Mouse (Mus musculus) heart, adult 18-20 months (tissue): ENCODE data around the gene Med13. TPM values are rescaled to one million over a fixed set of nuclear protein-coding genes. Genes with fewer than 3 reads are reported as not detected.

Experiments used
- DNase-seq, 2 experiments: peaks; one replicate each; pipeline ENCODE4 v3.0.0; 2021 to 2022; ENCODE audit warnings: mixed read lengths in 1 of 2
- long read RNA-seq, 2 experiments: library from polyadenylated mRNA; stranded (forward); transcript quantifications; one replicate each; pipeline ENCODE4 v2.0.0; 2021
- total RNA-seq, 2 experiments: library from RNA; stranded (reverse); gene quantifications; 2 replicates each; pipeline ENCODE4 v1.2.3; 2021

Med13 gene
- total RNA-seq = 10 to 100 TPM; 32.9 to 36.2 TPM
- long read RNA-seq, experiment 1, partial matches to known transcripts = 3 of 9 reads
- long read RNA-seq, experiment 1, other reads (novel, unspliced or antisense) = 6 of 9 reads
- long read RNA-seq, experiment 2, partial matches to known transcripts = 0 of 3 reads
- long read RNA-seq, experiment 2, other reads (novel, unspliced or antisense) = 3 of 3 reads

- DNase-seq = peak; percentile 43 to 70
Observed at GRCm38 (mm10) chr11:86356854-86357788, at the start of gene Med13. Gene Med13 (minus strand): TSS chr11:86357602.

GRCm38 (mm10) chr11:86404590-86404989 is 47.2 kb upstream of the Med13 start:
- no peak for DNase-seq

GRCm38 (mm10) chr11:86403845-86404244 is 46.4 kb upstream of the Med13 start:
- DNase-seq = peak in 1 of 2 experiments; percentile 10

GRCm38 (mm10) chr11:86399241-86400107 is 42.1 kb upstream of the Med13 start:
- DNase-seq = peak in 1 of 2 experiments; percentile 6

- no peak for DNase-seq
Observed at GRCm38 (mm10) chr11:86396950-86397594, 39.7 kb upstream of the Med13 start.

DNA sequence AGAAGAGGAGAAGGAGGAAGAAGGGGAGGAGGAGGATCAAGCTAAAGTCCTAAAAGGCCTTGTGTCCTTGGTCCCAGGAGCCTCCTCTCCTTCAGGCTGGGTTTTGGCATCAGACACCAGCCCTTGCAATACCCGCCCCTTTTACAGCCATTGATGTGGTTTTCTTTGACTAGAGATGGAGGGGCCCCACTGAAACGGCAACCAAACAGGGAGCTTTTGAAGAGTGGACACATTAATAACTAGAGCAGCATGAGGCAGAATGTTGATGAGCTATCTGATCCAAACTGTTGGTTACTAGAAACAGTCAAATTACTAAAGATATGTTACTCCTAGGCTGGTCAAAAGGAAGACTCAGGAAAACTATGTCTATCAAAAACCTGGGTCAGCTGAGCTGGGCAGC is 39.1 kb upstream of the Med13 start:
- no peak for DNase-seq

- peak; percentile 50 to 58 for DNase-seq
Observed at GRCm38 (mm10) chr11:86395513-86396125, 38.2 kb upstream of the Med13 start.

DNA sequence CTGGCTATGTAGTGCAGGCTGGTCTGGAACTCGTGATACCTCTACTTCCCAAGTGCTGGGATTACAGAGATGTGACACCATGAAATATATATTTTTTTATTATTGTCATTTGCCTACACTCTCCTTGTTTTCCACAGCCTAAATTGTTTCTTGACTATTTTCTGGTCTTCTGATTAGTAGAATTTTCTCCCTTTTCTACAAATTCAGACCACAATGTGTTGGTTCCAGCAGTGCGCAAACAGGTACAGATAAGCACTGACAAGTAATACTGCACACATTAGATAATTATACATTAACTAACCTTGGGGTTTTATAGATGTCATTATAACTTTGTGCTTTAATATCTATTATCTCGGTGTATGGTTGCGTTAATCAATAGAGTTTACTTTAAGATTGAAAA is 37.7 kb upstream of the Med13 start:
- no peak for DNase-seq

DNA sequence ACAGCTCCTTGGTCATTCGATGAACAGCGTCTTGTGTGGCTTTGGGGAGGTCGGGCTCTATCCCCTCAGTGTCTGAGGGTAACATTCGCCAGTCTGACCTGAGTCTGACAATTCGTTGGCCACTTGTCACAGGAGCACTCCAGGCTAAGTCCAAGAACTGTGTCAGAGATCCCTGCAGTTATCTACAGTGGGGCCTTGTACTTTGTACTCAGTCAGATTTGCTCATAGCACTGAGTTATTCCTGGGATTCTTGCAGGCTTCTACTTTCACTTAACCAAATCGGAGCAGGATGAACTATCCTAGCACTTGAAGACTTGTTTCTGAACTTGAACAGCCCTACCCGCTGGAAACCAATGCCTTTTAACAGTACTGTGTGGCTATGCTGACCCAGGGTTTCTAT is 34.3 kb upstream of the Med13 start:
- DNase-seq = no peak

- no peak for DNase-seq
Observed at GRCm38 (mm10) chr11:86390308-86390707, 32.9 kb upstream of the Med13 start.

DNA sequence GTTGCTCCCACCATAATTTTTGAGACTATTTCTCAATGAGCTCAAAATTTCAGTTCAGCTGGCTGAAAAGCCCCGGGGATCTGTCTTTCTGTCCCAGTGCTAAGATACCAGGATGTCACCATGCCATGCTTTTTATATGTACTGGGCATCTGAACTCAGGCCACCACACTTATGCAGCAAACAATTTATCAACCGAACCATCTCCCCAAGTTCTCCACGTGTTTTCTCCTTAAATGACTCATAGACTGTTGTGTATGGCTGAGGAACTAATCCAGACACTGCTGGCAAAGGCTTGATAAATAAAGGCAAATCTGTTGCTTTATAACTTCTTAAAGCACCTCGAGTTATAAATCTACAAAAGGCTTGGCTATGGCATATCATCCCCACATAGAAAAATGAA is 32.1 kb upstream of the Med13 start:
- DNase-seq = no peak

DNA sequence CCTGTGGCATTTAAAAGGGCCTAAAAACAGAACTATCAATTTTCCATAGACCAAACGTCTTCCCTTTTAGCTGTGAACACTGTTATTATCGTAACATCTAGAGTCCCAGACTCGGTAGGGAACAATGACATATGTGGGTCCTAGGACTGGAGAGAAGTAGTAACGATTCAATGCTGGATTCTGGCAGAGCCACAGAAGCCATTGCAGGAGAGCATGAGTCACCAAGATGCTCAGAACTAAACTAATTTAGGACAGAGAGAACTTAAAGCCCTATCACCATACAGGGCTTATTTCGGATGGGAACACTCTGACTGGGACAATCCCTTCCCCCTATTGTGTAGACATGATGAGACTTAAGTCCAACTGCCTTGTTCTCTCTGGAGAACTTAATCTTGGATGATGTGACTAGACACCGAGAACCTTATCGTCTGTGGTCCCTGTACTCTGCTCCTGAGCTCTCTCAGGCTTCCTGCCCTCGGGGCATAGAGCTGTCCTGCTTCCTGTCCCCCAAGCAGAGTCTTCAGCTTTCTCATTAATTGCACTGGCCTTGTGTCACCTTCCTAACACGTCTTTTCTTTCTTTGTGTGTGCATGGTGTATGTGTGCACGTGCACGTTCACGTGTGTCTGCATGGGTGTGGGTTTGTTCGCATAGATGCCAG is 31.5 kb upstream of the Med13 start:
- DNase-seq = no peak

GRCm38 (mm10) chr11:86387121-86387893 is 29.9 kb upstream of the Med13 start:
- DNase-seq = no peak

GRCm38 (mm10) chr11:86386576-86386975 is 29.2 kb upstream of the Med13 start:
- no peak for DNase-seq

DNA sequence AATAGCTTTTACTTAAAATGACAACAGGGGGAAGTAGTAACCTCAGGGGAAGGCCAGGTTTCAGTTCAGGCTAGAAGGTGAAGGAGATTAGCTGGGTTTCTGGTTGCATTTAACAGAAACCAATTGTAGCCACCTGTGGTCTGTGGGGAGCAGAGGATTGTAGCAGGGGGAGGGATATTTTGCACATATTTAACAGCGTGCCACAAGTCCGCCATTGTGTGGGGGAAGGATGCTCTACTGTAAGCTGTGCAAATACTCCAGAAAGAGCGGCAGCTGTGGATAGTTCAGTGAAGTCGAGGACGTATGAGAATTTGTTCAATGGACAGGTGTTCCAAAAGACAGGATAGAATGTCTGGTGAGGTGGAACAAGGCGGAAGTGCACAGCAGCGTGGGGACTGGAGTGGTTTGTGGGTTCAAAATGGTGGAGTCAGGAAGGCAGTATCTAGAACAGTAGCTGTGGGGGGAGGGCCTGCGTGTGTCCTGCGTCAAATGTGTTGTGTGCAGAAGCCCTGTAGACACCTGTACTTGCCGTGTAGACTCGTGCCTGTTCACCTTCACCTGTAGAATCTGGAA is 28.4 kb upstream of the Med13 start:
- no peak for DNase-seq

DNA sequence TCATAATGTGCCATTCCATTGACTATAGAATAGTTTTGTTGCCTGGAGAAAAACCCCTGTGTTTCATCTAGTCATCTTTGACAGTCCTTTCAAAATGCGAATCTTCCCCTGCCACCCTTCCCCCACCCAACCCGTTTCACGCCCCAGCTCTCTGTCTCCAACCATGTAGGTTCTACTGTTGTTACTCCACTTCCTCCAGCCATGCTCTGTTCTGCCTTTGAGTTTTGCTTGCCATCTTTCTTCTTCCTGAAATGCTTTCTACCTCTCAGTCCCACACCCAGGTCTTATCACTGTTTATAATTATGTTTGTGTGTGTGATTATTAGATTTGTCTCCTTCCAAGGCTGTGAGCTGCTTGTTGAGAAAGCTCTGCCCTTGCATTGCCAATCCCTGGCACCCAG is 26.7 kb upstream of the Med13 start:
- DNase-seq = no peak

- no peak for DNase-seq
Observed at GRCm38 (mm10) chr11:86382520-86383157, 25.2 kb upstream of the Med13 start.

DNA sequence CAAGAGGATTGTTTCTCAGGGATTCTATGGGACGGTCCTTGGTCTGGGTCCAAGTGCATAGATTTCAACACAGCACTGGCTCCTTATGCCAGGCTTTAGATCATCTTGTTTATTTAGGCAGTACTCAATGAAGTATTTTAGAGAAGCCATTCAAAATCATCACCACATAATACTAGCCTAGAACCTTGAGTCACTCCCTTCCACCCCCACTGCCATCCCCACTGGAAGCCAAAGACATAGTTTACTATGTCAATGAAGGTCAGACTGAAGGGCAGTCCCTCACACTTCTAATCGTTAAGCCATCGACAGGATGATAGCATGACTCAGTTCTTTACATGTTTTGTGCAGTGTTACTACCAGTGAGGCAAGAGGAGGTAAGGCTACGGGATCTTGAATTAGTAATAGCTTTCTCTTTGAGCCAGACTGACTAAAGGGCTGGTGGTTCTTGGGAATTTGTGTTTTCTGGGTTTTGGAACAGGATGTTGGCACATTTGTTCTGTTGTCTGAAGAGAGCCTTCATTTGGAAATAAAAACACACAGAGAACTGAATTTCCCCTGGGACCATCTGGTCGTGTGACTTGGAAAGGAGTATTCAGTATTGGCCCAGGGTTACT is 24.2 kb upstream of the Med13 start:
- DNase-seq = peak; percentile 40 to 50
